Mouse (Mus musculus) left cerebral cortex, adult 11 months (tissue): ENCODE data around the gene Cdc20.
A peak's percentile ranks its signal among the peaks of the same experiment; 100 is the strongest.

Source experiments
- DNase-seq: peaks from one replicate; pipeline ENCODE4 v3.0.0; 2022; ENCODE audit warnings: low spot score

Cdc20 gene

DNA sequence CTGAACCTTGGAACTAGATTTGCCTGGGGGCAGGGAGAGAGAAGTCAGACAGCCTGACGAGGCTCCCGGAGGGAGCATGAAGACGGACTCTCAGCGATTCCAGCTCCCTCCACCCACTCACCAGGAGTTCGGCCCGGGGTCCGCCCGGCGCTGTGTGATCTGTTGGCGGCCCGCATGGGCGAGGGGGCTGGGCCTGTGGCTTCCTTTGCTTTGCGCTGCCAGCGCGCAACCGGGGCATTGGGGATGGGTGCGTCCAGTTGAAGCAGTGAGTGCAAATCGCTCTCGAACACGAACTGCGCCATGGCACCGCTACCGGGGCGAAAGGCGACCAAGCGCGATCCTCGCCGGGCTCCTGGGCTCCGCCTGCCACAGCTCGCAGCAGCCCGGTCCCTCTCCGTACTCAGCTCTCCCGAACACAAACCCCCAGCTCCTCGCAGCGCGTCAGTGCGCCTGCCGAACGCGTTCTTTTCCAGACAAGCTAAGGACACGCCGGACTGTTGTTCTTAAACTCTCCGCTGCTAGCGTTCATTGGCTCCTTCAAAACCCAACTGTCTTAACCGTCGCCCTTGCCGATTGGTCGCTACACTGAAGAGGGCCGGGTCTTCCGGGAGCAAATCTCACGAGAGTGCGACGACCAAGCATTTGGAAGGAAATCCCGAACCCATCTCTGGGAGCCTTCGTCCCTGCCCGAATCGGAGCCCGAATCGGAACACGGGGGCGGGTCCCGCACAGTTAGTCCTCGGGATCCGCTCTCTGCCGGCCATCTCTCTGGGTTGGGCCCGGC, at the start of gene Cdc20:
Cdc20 (minus strand) TSS at position 533 of the 784 bp plus-strand sequence.
- peak; percentile 85 for DNase-seq

DNA sequence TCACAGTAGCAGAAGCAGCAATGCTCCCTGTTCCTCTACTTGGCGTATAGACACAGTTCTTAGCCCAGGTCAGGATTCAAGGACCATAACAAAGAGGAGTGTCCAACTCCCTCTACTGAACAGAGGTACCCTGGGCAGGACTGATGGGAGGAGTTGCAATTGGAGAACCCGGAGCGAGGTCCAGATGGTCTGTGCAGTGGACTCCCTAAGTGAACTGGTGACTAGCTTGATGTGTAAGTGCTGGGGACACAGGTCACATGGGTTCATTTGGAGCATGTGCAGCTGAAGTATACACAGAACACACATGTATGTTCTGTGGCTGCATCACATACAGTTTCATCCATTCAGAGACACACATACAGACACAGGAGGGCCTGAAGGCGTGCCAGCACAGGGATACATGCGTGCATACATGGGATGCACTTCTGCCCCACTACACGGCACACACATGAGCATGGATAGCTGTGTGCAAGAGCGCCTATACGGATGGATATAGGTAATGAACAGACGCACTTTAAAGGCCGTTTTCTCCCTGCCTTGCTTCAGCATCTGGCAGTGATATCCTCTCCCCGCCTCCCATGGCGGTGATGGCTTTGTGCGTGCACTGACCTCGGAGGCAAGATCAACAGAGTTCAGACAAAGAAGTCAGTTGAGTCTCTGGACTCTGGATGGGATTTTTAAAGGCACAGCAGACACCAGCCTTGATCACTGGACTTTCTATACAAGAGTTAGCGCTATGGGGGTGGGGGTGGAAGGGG, 39.8 kb upstream of the Cdc20 start:
- no peak for DNase-seq

- DNase-seq, result no peak
Measured at GRCm38 (mm10) chr4:118472687-118473086, 35.5 kb upstream of the Cdc20 start.

DNA sequence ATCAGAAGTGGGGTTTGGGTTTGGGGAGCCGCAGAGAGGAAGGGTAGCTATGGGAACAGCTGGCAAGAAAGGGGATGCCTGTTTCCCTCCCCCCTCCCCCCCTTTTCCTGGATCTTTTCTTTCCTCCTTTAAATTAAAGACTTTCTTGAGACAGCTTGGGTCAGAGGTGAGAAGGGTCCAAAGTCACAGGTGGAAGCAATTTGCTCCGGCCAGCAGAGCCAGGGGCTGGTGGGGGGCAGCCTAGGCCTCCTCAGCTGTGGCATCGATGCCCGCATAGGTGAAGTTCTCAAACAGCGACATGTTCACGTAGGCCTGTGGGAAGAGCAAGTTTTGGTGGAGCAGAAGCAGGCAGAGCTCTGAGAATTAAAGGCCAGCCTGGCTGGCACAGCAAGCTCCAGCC, 34.1 kb upstream of the Cdc20 start:
- DNase-seq, result no peak

GRCm38 (mm10) chr4:118465697-118466163, 28.6 kb upstream of the Cdc20 start:
- no peak for DNase-seq

GRCm38 (mm10) chr4:118464956-118465355, 27.8 kb upstream of the Cdc20 start:
- DNase-seq, result no peak

GRCm38 (mm10) chr4:118457345-118457975, 20.3 kb upstream of the Cdc20 start, which contains the start of gene Mpl:
Gene Mpl (minus strand): TSS chr4:118457513.
- no peak for DNase-seq

DNA sequence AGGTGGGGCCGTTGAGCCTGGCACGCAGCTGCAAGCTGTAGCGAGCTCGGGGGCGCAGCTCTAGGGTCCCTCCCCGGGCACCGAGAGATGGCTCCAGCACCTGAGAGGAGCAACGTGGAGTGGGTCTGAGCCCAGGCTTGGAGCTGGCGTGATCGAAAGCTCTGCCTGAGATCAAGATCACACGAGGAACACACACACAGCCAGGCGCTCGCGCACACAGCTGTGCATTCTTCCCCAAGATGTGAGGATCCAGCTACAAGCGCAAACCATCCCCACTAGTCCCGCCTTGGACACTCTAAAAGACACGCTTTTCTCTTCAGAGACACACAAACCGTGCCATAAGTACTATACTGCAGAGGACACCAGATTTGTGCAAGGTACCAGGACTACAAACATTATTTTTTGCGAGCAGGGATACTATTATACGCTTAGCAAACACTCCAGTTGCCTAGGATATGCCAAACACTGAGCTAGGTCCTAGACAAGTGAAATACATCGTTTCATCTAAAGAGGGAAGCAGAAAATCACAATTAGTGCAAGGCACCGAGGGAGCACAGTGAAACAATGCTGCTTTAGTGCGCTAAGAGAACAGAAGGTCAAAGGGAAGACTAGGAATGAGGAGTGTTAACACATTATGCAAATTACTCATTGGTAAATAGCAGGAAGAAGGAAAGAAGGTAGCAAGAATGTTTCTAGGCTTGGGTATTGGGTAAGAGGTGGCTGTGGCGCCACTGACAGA, 9.4 kb upstream of the Cdc20 start:
- DNase-seq, result no peak

DNA sequence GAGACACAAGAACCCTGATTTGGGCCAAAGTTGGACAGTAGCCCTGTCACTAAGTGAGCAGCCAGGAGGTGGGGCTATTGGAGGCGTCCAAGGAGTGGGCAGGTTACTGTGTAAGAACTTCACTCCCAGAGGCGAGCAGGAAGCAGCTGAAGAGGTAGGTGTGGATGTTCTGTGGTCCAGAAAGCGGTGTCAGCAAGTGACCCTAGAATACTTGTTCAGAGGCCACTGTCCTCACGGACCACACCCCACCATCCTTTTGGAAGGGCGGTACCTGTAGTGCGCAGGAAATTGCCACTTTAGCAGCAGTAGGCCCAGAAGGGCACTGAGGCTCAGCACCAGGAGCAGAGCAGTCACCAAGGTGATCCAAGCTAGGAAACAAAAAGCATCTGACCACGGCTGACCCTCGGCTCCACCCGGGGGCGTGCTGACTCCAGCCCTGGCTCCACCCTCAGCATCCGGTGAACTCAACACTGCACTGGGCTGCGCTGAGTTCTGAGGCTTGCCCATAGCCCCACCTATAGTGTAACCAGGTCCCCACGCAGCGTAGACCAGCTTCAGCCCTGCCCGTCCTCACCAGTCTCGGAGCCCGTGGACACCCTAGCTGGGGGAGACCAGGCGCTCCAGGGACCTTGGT, 8.7 kb upstream of the Cdc20 start:
- no peak for DNase-seq

- no peak for DNase-seq
Measured at GRCm38 (mm10) chr4:118445088-118445487, 7.9 kb upstream of the Cdc20 start.

DNA sequence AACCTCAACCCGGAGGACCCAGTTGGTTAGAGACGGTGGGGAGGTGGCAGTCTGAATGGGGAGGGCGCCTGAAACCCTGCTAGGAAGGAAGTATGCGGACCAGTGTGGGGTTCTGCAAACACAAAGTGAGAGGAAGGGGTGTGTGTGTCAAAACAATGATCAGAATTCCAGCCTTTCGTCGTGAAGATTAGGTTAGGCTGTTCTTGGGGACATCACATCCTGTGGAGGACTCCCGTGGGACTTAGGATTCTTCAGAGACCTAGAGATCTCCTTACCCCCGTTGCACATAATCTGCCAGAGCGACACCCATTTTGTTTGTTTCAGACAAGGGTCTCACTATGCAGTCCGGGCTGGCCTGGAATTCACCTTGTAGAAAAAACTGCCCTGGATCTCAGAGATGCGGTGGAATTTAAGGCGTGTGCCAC, 689 bp upstream of the Cdc20 start:
- no peak for DNase-seq

- no peak for DNase-seq
Measured at GRCm38 (mm10) chr4:118432332-118432731, 4.8 kb downstream of the Cdc20 start.

- DNase-seq, result no peak
Measured at GRCm38 (mm10) chr4:118429215-118429895, 7.8 kb downstream of the Cdc20 start.

GRCm38 (mm10) chr4:118428531-118429214, 8.5 kb downstream of the Cdc20 start:
- DNase-seq, result no peak

- peak; percentile 70 for DNase-seq
Measured at GRCm38 (mm10) chr4:118427768-118428451, 9.2 kb downstream of the Cdc20 start, which contains the start of gene Elovl1. Gene Elovl1 (plus strand): TSS chr4:118428093.

DNA sequence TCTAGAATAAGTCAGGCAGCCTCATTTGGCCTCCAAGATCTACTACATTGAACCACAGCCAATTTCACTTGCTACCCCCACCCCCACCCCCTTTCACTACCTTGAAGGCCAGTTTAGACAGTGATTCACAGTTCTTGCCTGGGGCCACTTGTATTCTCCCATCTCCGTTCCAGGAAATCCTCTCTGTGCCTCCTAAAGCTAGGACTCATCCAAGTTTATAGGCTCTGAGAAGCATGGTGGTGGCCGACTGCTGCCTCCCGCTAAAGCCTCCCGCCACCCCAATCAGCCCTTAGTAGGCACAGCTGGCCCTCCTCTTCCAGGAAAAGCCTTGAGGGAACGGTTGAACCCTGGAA, 9.8 kb downstream of the Cdc20 start:
- DNase-seq, result no peak

DNA sequence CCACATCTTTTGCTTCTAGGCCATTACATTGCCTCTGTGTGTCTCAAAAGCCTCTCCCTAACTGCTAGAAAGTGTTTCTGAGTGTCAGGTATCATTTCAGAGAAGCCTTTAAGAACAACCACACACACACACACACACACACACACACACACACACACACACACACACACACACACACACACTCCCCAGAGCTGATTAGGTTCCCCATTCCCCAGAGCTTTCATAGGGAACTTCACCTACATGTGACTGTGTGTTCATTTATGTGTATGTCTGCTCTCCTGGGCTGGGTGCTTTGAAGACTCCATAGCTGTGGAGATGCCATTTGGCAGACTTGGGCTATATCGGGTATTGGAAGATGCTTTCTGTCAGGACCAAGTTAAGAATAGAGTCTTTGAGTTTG, 11.8 kb downstream of the Cdc20 start:
- no peak for DNase-seq

DNA sequence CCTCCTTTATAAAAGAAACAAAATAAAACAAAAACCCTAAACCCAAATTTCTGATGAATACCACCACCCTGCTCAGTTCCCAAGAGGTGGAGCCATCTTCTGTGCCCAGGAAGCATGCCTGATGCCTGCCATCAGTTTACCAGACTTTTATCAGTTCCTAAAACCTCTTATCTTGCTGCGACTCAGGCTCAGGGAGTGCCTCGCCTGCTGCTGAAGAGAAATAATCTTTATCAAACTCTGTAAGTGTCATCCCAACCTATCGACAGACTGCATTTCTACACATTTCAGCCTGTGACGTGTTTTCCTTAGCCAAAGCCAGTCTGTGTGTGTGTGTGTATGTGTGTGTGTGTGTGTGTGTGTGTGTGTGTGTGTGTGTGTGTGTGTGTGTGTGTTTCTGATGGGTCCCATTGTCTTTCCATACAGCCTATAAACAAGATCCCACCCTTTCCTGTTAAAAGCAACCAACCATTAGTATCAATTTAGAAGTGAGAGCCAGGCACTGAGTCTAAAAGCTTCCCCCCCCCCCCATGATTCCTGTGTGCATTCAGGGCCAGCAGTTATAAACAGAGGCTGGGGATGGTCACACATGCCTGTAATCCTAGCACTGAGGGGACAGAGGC, 12.5 kb downstream of the Cdc20 start:
- DNase-seq, result no peak

DNA sequence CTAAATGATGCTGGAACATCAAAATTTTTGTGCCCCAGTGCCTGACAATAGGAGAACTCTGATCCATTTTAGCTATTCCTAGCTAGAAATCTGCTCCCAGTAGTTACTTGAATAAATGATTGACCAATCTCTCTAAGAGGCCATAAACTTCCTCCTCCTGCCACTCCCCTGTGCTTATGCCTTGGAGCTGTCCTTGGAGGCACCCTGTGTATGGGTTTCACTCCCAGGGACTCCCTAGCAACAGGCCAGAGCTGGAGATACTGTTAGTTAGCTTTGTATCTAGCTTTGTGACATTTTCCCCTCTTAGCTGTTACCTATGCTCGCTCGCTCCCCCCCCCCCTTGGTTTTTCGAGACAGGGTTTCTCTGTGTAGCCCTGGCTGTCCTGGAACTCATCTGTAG, 15.8 kb downstream of the Cdc20 start:
- DNase-seq, result no peak
